Mouse (Mus musculus): Measurements from ENCODE around the gene Gprc5c. TPM values are rescaled to one million over a fixed set of nuclear protein-coding genes. Genes with fewer than 3 reads are reported as not detected.

The Gprc5c gene
- total and polyA plus RNA-seq, 3 experiments: not detected

GRCm38 (mm10) chr11:114875301-114875801, 24.4 kb downstream of the Gprc5c start:
- H3K27ac ChIP-seq (ENCODE audit: control insufficient read depth, low read depth, low read length): no peak overlapping the region
- TF ChIP-seq MAFK (IDR thresholded peaks at IDR 0.05; ENCODE audit: borderline replicate concordance, low read depth, low read length) (no peak), ZMIZ1 (IDR thresholded peaks at IDR 0.05; ENCODE audit: low read depth, low read length) (no peak), TBP (IDR thresholded peaks at IDR 0.05; ENCODE audit: low read depth, low read length) (no peak), RCOR1 (IDR thresholded peaks at IDR 0.05; ENCODE audit: low read depth, low read length) (no peak), SIN3A (IDR thresholded peaks at IDR 0.05; ENCODE audit: low read length) (no peak), MXI1 (IDR thresholded peaks at IDR 0.05; ENCODE audit: low read depth, low read length) (no peak), UBTF (IDR thresholded peaks at IDR 0.05; ENCODE audit: borderline replicate concordance, insufficient read depth, low read depth, low read length) (no peak), JUND (IDR thresholded peaks at IDR 0.05; ENCODE audit: low read depth, low read length) (no peak), SMC3 (IDR thresholded peaks at IDR 0.05; ENCODE audit: low read depth, low read length) (no peak), KAT2A (conservative IDR thresholded peaks at IDR 0.05; ENCODE audit: low read depth, low read length) (no peak), TCF12 (IDR thresholded peaks at IDR 0.05; ENCODE audit: low read depth, low read length) (no peak), ETS1 (IDR thresholded peaks at IDR 0.05; ENCODE audit: low read depth, low read length) (no peak)
- H3K36me3 ChIP-seq (ENCODE audit: control insufficient read depth in 1 of 2, insufficient read depth in 2 of 2, low read length in 2 of 2): no peaks in the 10 kb centered on the region
- DNase-seq (ENCODE audit: low read depth, low spot score): no peak
- H3K9ac ChIP-seq (ENCODE audit: control insufficient read depth, low read depth, low read length, poor library complexity, severe bottlenecking): no peak overlapping the region
- no peak overlapping the region for H3K4me3 ChIP-seq (ENCODE audit: control insufficient read depth in 1 of 2, insufficient read depth in 1 of 2, low read depth in 2 of 2, low read length in 2 of 2)
- no peaks in the 10 kb centered on the region for H3K9me3 ChIP-seq (replicated peaks; ENCODE audit: insufficient read depth, low read length)
- no peaks in the 10 kb centered on the region for H3K79me2 ChIP-seq (ENCODE audit: control insufficient read depth, insufficient read depth, low read length, poor library complexity)
- no peaks in the 10 kb centered on the region for H3K27me3 ChIP-seq (ENCODE audit: control insufficient read depth in 1 of 2, insufficient read depth in 2 of 2, low read length in 2 of 2)
- no peaks in the 10 kb centered on the region for H3K4me1 ChIP-seq (ENCODE audit: control insufficient read depth in 1 of 2, insufficient read depth in 2 of 2, low read length in 2 of 2)

GRCm38 (mm10) chr11:114876176-114876575, 25.2 kb downstream of the Gprc5c start:
- Histone ChIP-seq H3K36me3 (ENCODE audit: control insufficient read depth in 1 of 2, insufficient read depth in 2 of 2, low read length in 2 of 2) (no peaks in the 10 kb centered on the region), H3K79me2 (ENCODE audit: control insufficient read depth, insufficient read depth, low read length, poor library complexity) (no peaks in the 10 kb centered on the region), H3K4me3 (ENCODE audit: control insufficient read depth in 1 of 2, insufficient read depth in 1 of 2, low read depth in 2 of 2, low read length in 2 of 2) (no peak overlapping the region), H3K9me3 (replicated peaks; ENCODE audit: insufficient read depth, low read length) (no peaks in the 10 kb centered on the region), H3K27me3 (ENCODE audit: control insufficient read depth in 1 of 2, insufficient read depth in 2 of 2, low read length in 2 of 2) (no peaks in the 10 kb centered on the region), H3K27ac (ENCODE audit: control insufficient read depth, low read depth, low read length) (no peak overlapping the region), H3K9ac (ENCODE audit: control insufficient read depth, low read depth, low read length, poor library complexity, severe bottlenecking) (no peak overlapping the region), H3K4me1 (ENCODE audit: control insufficient read depth in 1 of 2, insufficient read depth in 2 of 2, low read length in 2 of 2) (no peaks in the 10 kb centered on the region)
- no peak for TF ChIP-seq MYC (IDR thresholded peaks at IDR 0.05; ENCODE audit: low read depth, low read length)
- no peak for TF ChIP-seq TBP (IDR thresholded peaks at IDR 0.05; ENCODE audit: low read depth, low read length)
- no peak for TF ChIP-seq USF1 (IDR thresholded peaks at IDR 0.05; ENCODE audit: low read depth, low read length)
- no peak for TF ChIP-seq CTCF (IDR thresholded peaks at IDR 0.05 in 2 of 3, conservative IDR thresholded peaks at IDR 0.05 in 1 of 3; ENCODE audit: control insufficient read depth in 1 of 3, insufficient read depth in 1 of 3, low read depth in 2 of 3, low read length in 3 of 3, poor library complexity in 1 of 3, severe bottlenecking in 1 of 3)
- TF ChIP-seq HCFC1 (IDR thresholded peaks at IDR 0.05; ENCODE audit: low read depth, low read length): no peak
- TF ChIP-seq ZNF384 (IDR thresholded peaks at IDR 0.05; ENCODE audit: low read depth, low read length): no peak
- TF ChIP-seq EP300 (IDR thresholded peaks at IDR 0.05; ENCODE audit: low read depth in 1 of 2, low read length in 2 of 2): no peak
- no peak for TF ChIP-seq KAT2A (conservative IDR thresholded peaks at IDR 0.05; ENCODE audit: low read depth, low read length)
- TF ChIP-seq SMC3 (IDR thresholded peaks at IDR 0.05; ENCODE audit: low read depth, low read length): no peak
- no peak for TF ChIP-seq ZKSCAN1 (IDR thresholded peaks at IDR 0.05; ENCODE audit: low read depth, low read length)
- no peak for DNase-seq (ENCODE audit: low read depth, low spot score)
